Mouse (Mus musculus) induced T-regulatory cell, adult 2 months (primary cell): ENCODE measurements around the gene Egr2.
A peak's percentile ranks its signal among the peaks of the same experiment; 100 is the strongest.

Experiments
- DNase-seq: peaks from one replicate; pipeline ENCODE4 v3.0.0-alpha.2; 2012; ENCODE audit warnings: low read depth

Gene Egr2

GRCm38 (mm10) chr10:67538585-67539400 is 3.5 kb downstream of the Egr2 start:
- peak; percentile 68 for DNase-seq

GRCm38 (mm10) chr10:67539401-67539730 is 4.1 kb downstream of the Egr2 start:
- DNase-seq: no peak

GRCm38 (mm10) chr10:67540591-67540990 is 5.3 kb downstream of the Egr2 start:
- DNase-seq: no peak

GRCm38 (mm10) chr10:67547850-67548260 is 12.6 kb downstream of the Egr2 start:
- peak; percentile 51 for DNase-seq

GRCm38 (mm10) chr10:67548261-67548854 is 13.1 kb downstream of the Egr2 start:
- DNase-seq: peak; percentile 76

GRCm38 (mm10) chr10:67548877-67549731 is 13.8 kb downstream of the Egr2 start, which contains the start of gene Ado:
Gene Ado, minus strand, starts transcription at chr10:67548955.
- DNase-seq: peak; percentile 92

GRCm38 (mm10) chr10:67558053-67558452 is 22.8 kb downstream of the Egr2 start:
- no peak for DNase-seq

- DNase-seq: no peak
Observed at GRCm38 (mm10) chr10:67559765-67560394, 24.6 kb downstream of the Egr2 start.

GRCm38 (mm10) chr10:67561185-67561584 is 25.9 kb downstream of the Egr2 start:
- no peak for DNase-seq

- DNase-seq: no peak
Observed at GRCm38 (mm10) chr10:67564509-67564908, 29.2 kb downstream of the Egr2 start.

- DNase-seq: peak; percentile 62
Observed at GRCm38 (mm10) chr10:67566104-67566503, 30.8 kb downstream of the Egr2 start.

GRCm38 (mm10) chr10:67569539-67569938 is 34.3 kb downstream of the Egr2 start:
- no peak for DNase-seq

- peak; percentile 23 for DNase-seq
Observed at GRCm38 (mm10) chr10:67571443-67571842, 36.2 kb downstream of the Egr2 start.

- DNase-seq: no peak
Observed at GRCm38 (mm10) chr10:67573310-67573709, 38.0 kb downstream of the Egr2 start.

- DNase-seq: no peak
Observed at GRCm38 (mm10) chr10:67579830-67580229, 44.6 kb downstream of the Egr2 start.

- DNase-seq: peak; percentile 66
Observed at GRCm38 (mm10) chr10:67581698-67582285, 46.5 kb downstream of the Egr2 start.

GRCm38 (mm10) chr10:67585873-67586610 is 50.8 kb downstream of the Egr2 start:
- peak; percentile 89 for DNase-seq
